Mouse (Mus musculus): ENCODE measurements at regions not wholly inside any gene's neighbourhood (a gene's known extent, or its start where the extent isn't known, plus 50 kb on each side); places are given as distances from the start of the nearest gene placed in this dataset.

- TF ChIP-seq POLR2A (IDR thresholded peaks at IDR 0.05; ENCODE audit: low read depth, low read length): no peak
- no peak for TF ChIP-seq CTCF (conservative IDR thresholded peaks at IDR 0.05; ENCODE audit: insufficient read depth, insufficient read length, low read depth, low read length)
These were observed 154.0 kb upstream of the Prox1 start for GRCm38 (mm10) chr1:190324562-190324961.
